In genomic region chr3:122074334-122074733, GRCm38 (mm10) we compare ENCODE assay signal across 7 mouse cellular contexts. TPM values are rescaled to one million over a fixed set of nuclear protein-coding genes. Genes with fewer than 3 reads are reported as not detected.
DNase-seq lines count a peak whose midpoint lies in the region; ATAC-seq and TF ChIP-seq lines count a peak whose summit lies in the region.

No protein-coding gene starts in this region.

- no peak for TF ChIP-seq CTCF in liver, postnatal 0 days (IDR thresholded peaks at IDR 0.05; ENCODE audit: low read depth)

- peak overlapping the region; percentile 77 for H3K27ac ChIP-seq in embryonic facial prominence, embryonic 10.5 days (replicated peaks)
- H3K27ac ChIP-seq in embryonic facial prominence, embryonic 15.5 days (replicated peaks), result peak overlapping the region; percentile 70
- peak overlapping the region; percentile 84 for H3K27ac ChIP-seq in liver, postnatal 0 days (ENCODE audit: low read depth)

- H3K4me3 ChIP-seq in embryonic facial prominence, embryonic 10.5 days, result no peak overlapping the region
- no peak overlapping the region for H3K4me3 ChIP-seq in embryonic facial prominence, embryonic 15.5 days (replicated peaks)
- no peak overlapping the region for H3K4me3 ChIP-seq in liver, postnatal 0 days (ENCODE audit: low read depth, low read length)

- no peaks in the 10 kb centered on the region for H3K9me3 ChIP-seq in embryonic facial prominence, embryonic 10.5 days
- H3K9me3 ChIP-seq in embryonic facial prominence, embryonic 15.5 days (replicated peaks), result no peaks in the 10 kb centered on the region
- H3K9me3 ChIP-seq in liver, postnatal 0 days (ENCODE audit: low read length), result no peaks in the 10 kb centered on the region

- 24% methylated on average over 10 of the region's 10 CpGs for WGBS in embryonic facial prominence, embryonic 10.5 days
- WGBS in embryonic facial prominence, embryonic 15.5 days, result 40% methylated on average over 10 of the region's 10 CpGs
- 51% methylated on average over 10 of the region's 10 CpGs for WGBS in liver, postnatal 0 days (ENCODE audit: insufficient replicate concordance)

- no peak for ATAC-seq in embryonic facial prominence, embryonic 15.5 days (ENCODE audit: insufficient number of reproducible peaks, low FRiP score, low TSS enrichment, low read depth)
- peak; percentile 72 for ATAC-seq in liver, postnatal 0 days
- no peak for ATAC-seq in erythroblast, adult 5-6 weeks (replicated peaks; ENCODE audit: low FRiP score, poor library complexity, severe bottlenecking)

- no peak overlapping the region for H3K9ac ChIP-seq in embryonic facial prominence, embryonic 15.5 days
- H3K9ac ChIP-seq in liver, postnatal 0 days (replicated peaks), result peak overlapping the region; percentile 12; the same call in 1 of the 2 replicates

- TF ChIP-seq EP300 in liver, postnatal 0 days (IDR thresholded peaks at IDR 0.05; ENCODE audit: low read depth), result peak; percentile 40; the same call in 1 of the 2 replicates

- H3K36me3 ChIP-seq in embryonic facial prominence, embryonic 10.5 days (replicated peaks), result no peaks in the 10 kb centered on the region
- H3K36me3 ChIP-seq in embryonic facial prominence, embryonic 15.5 days, result no peaks in the 10 kb centered on the region
- no peaks in the 10 kb centered on the region for H3K36me3 ChIP-seq in liver, postnatal 0 days (replicated peaks; ENCODE audit: insufficient read depth, low read length)

- peaks cover 3% of the 10 kb centered on the region; the same call in 1 of the 2 replicates for H3K27me3 ChIP-seq in embryonic facial prominence, embryonic 10.5 days (replicated peaks; ENCODE audit: low read depth, poor library complexity, severe bottlenecking)
- H3K27me3 ChIP-seq in embryonic facial prominence, embryonic 15.5 days, result no peaks in the 10 kb centered on the region
- H3K27me3 ChIP-seq in liver, postnatal 0 days (ENCODE audit: insufficient read depth, low read length), result no peaks in the 10 kb centered on the region

- H3K4me1 ChIP-seq in embryonic facial prominence, embryonic 10.5 days, result peaks cover 41% of the 10 kb centered on the region
- peaks cover 29% of the 10 kb centered on the region for H3K4me1 ChIP-seq in embryonic facial prominence, embryonic 15.5 days
- H3K4me1 ChIP-seq in liver, postnatal 0 days (ENCODE audit: insufficient read depth), result peaks cover 16% of the 10 kb centered on the region; the same call in 1 of the 2 replicates

- no peak overlapping the region for H3K4me2 ChIP-seq in embryonic facial prominence, embryonic 15.5 days (replicated peaks)
- peak overlapping the region; percentile 41; the same call in 1 of the 2 replicates for H3K4me2 ChIP-seq in liver, postnatal 0 days (ENCODE audit: low read depth, low read length)

- peak; percentile 26 for DNase-seq in embryonic facial prominence, embryonic 10.5 days (ENCODE audit: low spot score)
- DNase-seq in kidney, adult 18-20 months, result peak; percentile 79
- DNase-seq in liver, postnatal 0 days, result peak; percentile 59
- no peak for DNase-seq in layer of hippocampus, adult 11-12 months (ENCODE audit: low spot score)
- DNase-seq in adrenal gland, adult 8-10 months, result no peak

RNA-seq across cellular contexts. Expression of gene Abca4, which starts 30.1 kb away (rescaled TPM):
- 1.9 and 2.0 TPM in 2 replicates for polyA plus RNA-seq in embryonic facial prominence, embryonic 10.5 days (2016; fragmentation: Nextera tagmentation; extraction: Ambion mirVana)
- polyA plus RNA-seq in embryonic facial prominence, embryonic 15.5 days (2015; fragmentation: Nextera tagmentation; extraction: Ambion mirVana), result 1.3 and 1.6 TPM in 2 replicates
- 0.22 and 0.40 TPM in 2 replicates for polyA plus RNA-seq in liver, postnatal 0 days (2015; fragmentation: Nextera tagmentation; extraction: Ambion mirVana)
- not detected in 2 replicates for total RNA-seq in erythroblast, adult 5-6 weeks (2015; ENCODE audit: low replicate concordance)
- total RNA-seq in erythroblast, adult 5-6 weeks (2017; ENCODE audit: low replicate concordance), result 0.51 TPM in 1 of 2 replicates, not detected in the other
- total RNA-seq in adrenal gland, adult 8-10 months (2022), result 10 to 100 TPM in 1 of 4 experiments, 1 to 10 TPM in 3; 1.3 to 14.0 (median 2.5) TPM

Comparison
In these comparisons a context has a peak if more than half of its experiments do, and no peak if none do; other contexts are left out.
1. DNase-seq: peak in embryonic facial prominence, embryonic 10.5 days (single experiment), kidney, adult 18-20 months (single experiment) and liver, postnatal 0 days (single experiment); none in layer of hippocampus, adult 11-12 months (single experiment) and adrenal gland, adult 8-10 months (single experiment).
2. Peak in every context shown above with its lines, with median percentiles within 50 percentile points of each other: H3K27ac ChIP-seq.